Mouse (Mus musculus) CH12.LX (cell line): ENCODE data around the gene Tgfbr3. TPM values are rescaled to one million over a fixed set of nuclear protein-coding genes. Genes with fewer than 3 reads are reported as not detected.

Experiments used
- DNase-seq: peaks from one replicate; pipeline ENCODE4 v3.0.0-alpha.2; 2013; ENCODE audit errors: extremely low read depth
- H3K27ac ChIP-seq: 2 replicates; pipeline ENCODE4 v1.5.1; 2012; ENCODE audit warnings: low read depth, mild to moderate bottlenecking, control low read depth, moderate library complexity; ENCODE audit not compliant: insufficient read depth
- H3K27me3 ChIP-seq: replicated peaks from 2 replicates; pipeline ENCODE3; 2012; ENCODE audit warnings: inconsistent platforms
- H3K36me3 ChIP-seq, 2 experiments: replicated peaks in 1 of 2; 2 replicates each; pipeline versions ENCODE3 to v1.6.1; 2012; ENCODE audit warnings: inconsistent platforms in 1 of 2, low read length in 1 of 2, mild to moderate bottlenecking in 1 of 2, mixed read lengths in 1 of 2, moderate library complexity in 1 of 2; ENCODE audit not compliant: control insufficient read depth in 1 of 2, insufficient read depth in 1 of 2
- H3K4me1 ChIP-seq, 2 experiments: 2 replicates each; pipeline ENCODE4 v1.6.1; 2012; ENCODE audit warnings: inconsistent platforms in 1 of 2, moderate library complexity in 1 of 2; ENCODE audit not compliant: insufficient read depth in 2 of 2, control insufficient read depth in 1 of 2
- H3K4me2 ChIP-seq: 2 replicates; pipeline ENCODE4 v1.6.1; 2012; ENCODE audit warnings: low read depth, mild to moderate bottlenecking, control low read depth; ENCODE audit not compliant: poor library complexity, insufficient read depth, severe bottlenecking
- H3K4me3 ChIP-seq, 3 experiments: fragments of 150-350 bp in 1 of 3; sonication (generic) in 1 of 3; replicated peaks in 1 of 3; 2 replicates each; pipeline versions ENCODE3 to v1.5.1; 2011 to 2012; ENCODE audit warnings: low read depth in 2 of 3, low read length in 2 of 3, mild to moderate bottlenecking in 2 of 3, moderate library complexity in 2 of 3, control low read depth in 1 of 3, improper control_type of control experiment in 1 of 3, inconsistent platforms in 1 of 3, mixed read lengths in 1 of 3; ENCODE audit not compliant: poor library complexity in 1 of 3
- H3K79me2 ChIP-seq: replicated peaks from 2 replicates; pipeline ENCODE4 v1.6.1; 2012; ENCODE audit warnings: mild to moderate bottlenecking, moderate library complexity; ENCODE audit not compliant: control insufficient read depth, poor library complexity, insufficient read depth, severe bottlenecking; ENCODE audit errors: extremely low read depth
- H3K9ac ChIP-seq: 2 replicates; pipeline ENCODE4 v1.6.1; 2012; ENCODE audit warnings: low read depth, mild to moderate bottlenecking, control low read depth, moderate library complexity; ENCODE audit not compliant: insufficient read depth
- H3K9me3 ChIP-seq: replicated peaks from 2 replicates; pipeline ENCODE3; 2012; ENCODE audit warnings: low read length, inconsistent platforms, mixed read lengths
- BHLHE40 ChIP-seq: IDR thresholded peaks from 2 replicates; pipeline ENCODE4 v1.6.1; 2011; ENCODE audit warnings: mild to moderate bottlenecking, low read depth, low read length, improper control_type of control experiment
- CHD1 ChIP-seq: IDR thresholded peaks from 2 replicates; pipeline ENCODE4 v1.6.1; 2012; ENCODE audit warnings: low read depth, low read length, improper control_type of control experiment, inconsistent platforms
- CHD2 ChIP-seq: IDR thresholded peaks from 2 replicates; pipeline ENCODE4 v1.6.1; 2011; ENCODE audit warnings: low read length, improper control_type of control experiment
- CTCF ChIP-seq, 2 experiments: IDR thresholded peaks in 1 of 2; conservative IDR thresholded peaks in 1 of 2; 2 replicates each; pipeline ENCODE4 v1.5.1; 2011 to 2012; ENCODE audit warnings: low read depth in 2 of 2, low read length in 2 of 2, improper control_type of control experiment in 1 of 2, inconsistent platforms in 1 of 2, mild to moderate bottlenecking in 1 of 2, moderate library complexity in 1 of 2
- E2F4 ChIP-seq: IDR thresholded peaks from 2 replicates; pipeline ENCODE4 v1.6.1; 2011; ENCODE audit warnings: low read depth, low read length, improper control_type of control experiment; ENCODE audit not compliant: insufficient replicate concordance
- ELF1 ChIP-seq: IDR thresholded peaks from 2 replicates; pipeline ENCODE4 v1.6.1; 2014; ENCODE audit warnings: low read depth, mild to moderate bottlenecking, inconsistent platforms, low read length, improper control_type of control experiment
- ETS1 ChIP-seq: conservative IDR thresholded peaks from 2 replicates; pipeline ENCODE4 v1.6.1; 2012; ENCODE audit warnings: low read depth, mild to moderate bottlenecking, inconsistent platforms, low read length, improper control_type of control experiment, moderate library complexity
- GABPA ChIP-seq: IDR thresholded peaks from 2 replicates; pipeline ENCODE4 v1.6.1; 2012; ENCODE audit warnings: low read depth, low read length, improper control_type of control experiment, inconsistent platforms; ENCODE audit not compliant: insufficient replicate concordance
- HCFC1 ChIP-seq: IDR thresholded peaks from 2 replicates; pipeline ENCODE4 v1.6.1; 2012; ENCODE audit warnings: low read depth, mild to moderate bottlenecking, inconsistent platforms, low read length, improper control_type of control experiment
- JUN ChIP-seq: IDR thresholded peaks from 2 replicates; pipeline ENCODE4 v1.6.1; 2011; ENCODE audit warnings: low read depth, mild to moderate bottlenecking, low read length, improper control_type of control experiment, moderate library complexity; ENCODE audit not compliant: insufficient read depth
- JUND ChIP-seq: conservative IDR thresholded peaks from 2 replicates; pipeline ENCODE4 v1.6.1; 2011; ENCODE audit warnings: low read depth, low read length, improper control_type of control experiment
- KAT2A ChIP-seq: IDR thresholded peaks from 2 replicates; pipeline ENCODE4 v1.6.1; 2012; ENCODE audit warnings: low read length, improper control_type of control experiment, inconsistent platforms; ENCODE audit not compliant: insufficient replicate concordance
- MAFK ChIP-seq: IDR thresholded peaks from 2 replicates; pipeline ENCODE4 v1.6.1; 2011; ENCODE audit warnings: low read length, improper control_type of control experiment; ENCODE audit not compliant: insufficient replicate concordance
- MAZ ChIP-seq: IDR thresholded peaks from 2 replicates; pipeline ENCODE4 v1.6.1; 2012; ENCODE audit warnings: low read depth, mild to moderate bottlenecking, inconsistent platforms, low read length, improper control_type of control experiment, moderate library complexity
- MXI1 ChIP-seq: IDR thresholded peaks from 2 replicates; pipeline ENCODE4 v1.6.1; 2011; ENCODE audit warnings: mild to moderate bottlenecking, low read depth, low read length, improper control_type of control experiment
- MYC ChIP-seq: IDR thresholded peaks from 2 replicates; pipeline ENCODE4 v1.6.1; 2011; ENCODE audit warnings: low read depth, mild to moderate bottlenecking, improper control_type of control experiment, low read length
- POLR2A ChIP-seq: IDR thresholded peaks from 2 replicates; pipeline ENCODE4 v1.6.1; 2011; ENCODE audit warnings: low read depth, mild to moderate bottlenecking, improper control_type of control experiment, low read length
- POLR2AphosphoS2 ChIP-seq: IDR thresholded peaks from 2 replicates; pipeline ENCODE4 v1.6.1; 2011; ENCODE audit warnings: low read depth, low read length, improper control_type of control experiment
- SIN3A ChIP-seq: IDR thresholded peaks from 2 replicates; pipeline ENCODE4 v1.6.1; 2012; ENCODE audit warnings: low read length, improper control_type of control experiment, inconsistent platforms
- USF2 ChIP-seq: conservative IDR thresholded peaks from 2 replicates; pipeline ENCODE4 v1.6.1; 2011; ENCODE audit warnings: low read depth, low read length, improper control_type of control experiment
- ZKSCAN1 ChIP-seq: IDR thresholded peaks from 2 replicates; pipeline ENCODE4 v1.6.1; 2012; ENCODE audit warnings: low read depth, inconsistent platforms, low read length, improper control_type of control experiment, borderline replicate concordance
- ZMIZ1 ChIP-seq: IDR thresholded peaks from 2 replicates; pipeline ENCODE4 v1.6.1; 2012; ENCODE audit warnings: low read depth, mild to moderate bottlenecking, inconsistent platforms, low read length, improper control_type of control experiment
- dilution Hi-C: fragments of 300-500 bp; cut with MboI; formaldehyde crosslinking; loops from 2 replicates; pipeline ENCODE4 v1.14.3; 2020; ENCODE audit warnings: low sequenced_read_pairs; ENCODE audit not compliant: extremely low pct_unique_long_range_greater_than_20kb, extremely low pct_ligation_motif_present
- in situ Hi-C: fragments of 300-500 bp; cut with MboI; formaldehyde crosslinking; loops from 3 replicates; pipeline ENCODE4 v1.14.3; 2019; ENCODE audit warnings: low sequenced_read_pairs, low pct_ligation_motif_present, low pct_unique_long_range_greater_than_20kb, mixed read lengths
- polyA plus RNA-seq: library from polyadenylated mRNA; unstranded; fragments of >175 nt; gene quantifications from 2 replicates; pipeline ENCODE4 v1.2.1, GENCODE M21; 2012; ENCODE audit warnings: low read depth; ENCODE audit not compliant: insufficient read length
- total RNA-seq, 2 experiments: library from RNA; depleted of rRNA; stranded (reverse); fragments of 300-350 nt in 1 of 2; fragments of >200 nt in 1 of 2; gene quantifications; 2 replicates each; pipeline ENCODE4 v1.2.3; 2012 to 2014

The Tgfbr3 gene
- total and polyA plus RNA-seq, 3 experiments, result 0.13 to 0.46 (median 0.30) TPM

GRCm38 (mm10) chr5:107220936-107221335 is 68.5 kb downstream of the Tgfbr3 start:
- Histone ChIP-seq H3K4me1 (peaks cover 7 to 35% of the 10 kb centered on the region in 2 experiments; a peak in 3 of 4 replicates), H3K27me3 (no peaks in the 10 kb centered on the region), H3K79me2 (no peaks in the 10 kb centered on the region), H3K9me3 (no peaks in the 10 kb centered on the region), H3K9ac (no peak overlapping the region), H3K27ac (no peak overlapping the region), H3K4me2 (no peak overlapping the region), H3K4me3 (no peak overlapping the region), H3K36me3 (no peaks in the 10 kb centered on the region)
- TF ChIP-seq E2F4 (no peak), MAFK (no peak), CTCF (conservative IDR thresholded peaks at IDR 0.05 in 1 of 2, IDR thresholded peaks at IDR 0.05 in 1 of 2; ENCODE audit: low read depth in 2 of 2, low read length in 2 of 2) (no peak)
- no peak for DNase-seq
- dilution Hi-C loops, result no loop called here
- in situ Hi-C loops, result no loop called here

- Histone ChIP-seq H3K27ac (no peak overlapping the region), H3K9me3 (no peaks in the 10 kb centered on the region), H3K9ac (no peak overlapping the region), H3K4me1 (peaks cover 7 to 33% of the 10 kb centered on the region in 2 experiments; a peak in 3 of 4 replicates), H3K4me3 (no peak overlapping the region), H3K4me2 (no peak overlapping the region), H3K36me3 (no peaks in the 10 kb centered on the region), H3K79me2 (no peaks in the 10 kb centered on the region), H3K27me3 (no peaks in the 10 kb centered on the region)
- TF ChIP-seq CTCF (conservative IDR thresholded peaks at IDR 0.05 in 1 of 2, IDR thresholded peaks at IDR 0.05 in 1 of 2; ENCODE audit: low read depth in 2 of 2, low read length in 2 of 2), result no peak
- no peak for TF ChIP-seq JUND
- no peak for TF ChIP-seq JUN
- no peak for TF ChIP-seq GABPA
- TF ChIP-seq ZKSCAN1, result no peak
- TF ChIP-seq SIN3A, result no peak
- no peak for TF ChIP-seq ELF1
- TF ChIP-seq ETS1, result no peak
- no peak for TF ChIP-seq CHD1
- TF ChIP-seq ZMIZ1, result no peak
- TF ChIP-seq USF2, result no peak
- no peak for TF ChIP-seq MYC
- no peak for TF ChIP-seq POLR2AphosphoS2
- dilution Hi-C loops, result no loop called here
- no peak for DNase-seq
- in situ Hi-C loops, result no loop called here
Observed at GRCm38 (mm10) chr5:107219883-107220282, 69.5 kb downstream of the Tgfbr3 start.

GRCm38 (mm10) chr5:107219318-107219717 is 70.1 kb downstream of the Tgfbr3 start:
- TF ChIP-seq MXI1 (no peak), KAT2A (no peak), E2F4 (no peak), HCFC1 (no peak), BHLHE40 (no peak), ELF1 (no peak), CHD2 (no peak), ZMIZ1 (no peak), JUN (no peak), POLR2A (no peak), MAZ (no peak), USF2 (no peak)
- Histone ChIP-seq H3K9ac (no peak overlapping the region), H3K4me2 (no peak overlapping the region), H3K27me3 (no peaks in the 10 kb centered on the region), H3K4me3 (no peak overlapping the region), H3K79me2 (no peaks in the 10 kb centered on the region), H3K36me3 (no peaks in the 10 kb centered on the region), H3K4me1 (peaks cover 7 to 27% of the 10 kb centered on the region in 2 experiments; a peak in 3 of 4 replicates), H3K9me3 (no peaks in the 10 kb centered on the region), H3K27ac (no peak overlapping the region)
- DNase-seq, result no peak
- in situ Hi-C loops, result no loop called here
- dilution Hi-C loops, result no loop called here
